Mouse (Mus musculus) gastrocnemius, adult 2 months (tissue): ENCODE data around the gene Pdgfa. TPM values are rescaled to one million over a fixed set of nuclear protein-coding genes. Genes with fewer than 3 reads are reported as not detected.

Experiments used
- DNase-seq: peaks from one replicate; pipeline ENCODE4 v3.0.0; 2022
- H3K27ac ChIP-seq: fragments of 200-600 bp; 2 replicates; pipeline ENCODE4 v1.8.1; 2022; ENCODE audit warnings: mild to moderate bottlenecking
- H3K4me3 ChIP-seq: fragments of 200-600 bp; 2 replicates; pipeline ENCODE4 v1.8.1; 2022; ENCODE audit warnings: mild to moderate bottlenecking, moderate library complexity
- CTCF ChIP-seq: fragments of 200-600 bp; IDR thresholded peaks from 2 replicates; pipeline ENCODE4 v1.8.1; 2022; ENCODE audit warnings: antibody characterized with exemption, mild to moderate bottlenecking, moderate library complexity
- intact Hi-C: fragments of 180-260 bp; cut with DNase I; formaldehyde crosslinking; loops from one replicate; pipeline ENCODE4 v1.15.1; 2025
- long read RNA-seq, 2 experiments: library from polyadenylated mRNA; stranded (forward); transcript quantifications; one replicate each; pipeline ENCODE4 v2.0.0; 2021
- total RNA-seq, 2 experiments: library from RNA; stranded (reverse); gene quantifications; 2 replicates each; pipeline ENCODE4 v1.2.3; 2021

Gene Pdgfa
- total RNA-seq: 10 to 100 TPM; 17.8 to 27.4 TPM
- long read RNA-seq, experiment 1, transcript Pdgfa-202 (6 exons, 2,060 nt): major isoform, 11 of 19 reads
- long read RNA-seq, experiment 1, transcript Pdgfa-204 (7 exons, 1,287 nt): minor isoform, 5 of 19 reads
- long read RNA-seq, experiment 1, partial matches to known transcripts: 0 of 19 reads
- long read RNA-seq, experiment 1, other reads (novel, unspliced or antisense): 2 of 19 reads
- long read RNA-seq, experiment 2, transcript Pdgfa-202 (6 exons, 2,060 nt): major isoform, 20 of 35 reads
- long read RNA-seq, experiment 2, transcript Pdgfa-204 (7 exons, 1,287 nt): minor isoform, 5 of 35 reads
- long read RNA-seq, experiment 2, partial matches to known transcripts: 4 of 35 reads
- long read RNA-seq, experiment 2, other reads (novel, unspliced or antisense): 6 of 35 reads

GRCm38 (mm10) chr5:138997171-138997788 is at the start of gene Pdgfa:
TSS of gene Pdgfa (minus strand) at chr5:138997370.
- Histone ChIP-seq H3K27ac (peak within 1 kb of the TSS; percentile 99), H3K4me3 (peak within 1 kb of the TSS; percentile 95)
- TF ChIP-seq CTCF: no peak
- intact Hi-C loops: loop anchor here (2.0 to 5.0 kb wide), 2 partner anchors 85 to 140 kb away; no protein-coding TSS in a partner anchor
- DNase-seq: peak; percentile 87

DNA sequence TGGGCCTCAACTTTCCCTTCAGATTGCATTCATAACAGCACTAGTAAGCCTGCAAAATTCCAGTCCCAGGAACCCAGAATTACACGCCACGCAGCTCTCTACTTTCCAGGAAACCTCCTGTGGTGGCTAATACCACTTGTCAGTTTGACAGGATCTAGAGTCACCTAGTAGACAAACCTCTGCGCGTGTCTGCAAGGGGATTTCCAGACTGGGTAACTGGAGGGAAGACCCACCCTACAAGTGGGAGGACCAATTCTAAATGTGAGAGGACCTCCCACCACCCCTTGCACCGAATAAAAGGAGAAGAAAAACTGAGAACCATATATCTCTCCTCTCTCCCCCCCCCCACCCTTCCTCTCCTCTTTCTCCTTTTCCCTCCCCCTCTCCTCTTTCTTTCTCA is 49.5 kb upstream of the Pdgfa start:
- DNase-seq: no peak
- Histone ChIP-seq H3K4me3 (no peak overlapping the region), H3K27ac (no peak overlapping the region)
- TF ChIP-seq CTCF: no peak
- intact Hi-C loops: no loop called here

GRCm38 (mm10) chr5:139043546-139043945 is 46.4 kb upstream of the Pdgfa start:
- intact Hi-C loops: no loop called here
- TF ChIP-seq CTCF: no peak
- no peak overlapping the region for H3K27ac ChIP-seq

GRCm38 (mm10) chr5:139042299-139042698 is 45.1 kb upstream of the Pdgfa start:
- intact Hi-C loops: no loop called here
- H3K4me3 ChIP-seq: no peak overlapping the region
- no peak for DNase-seq
- H3K27ac ChIP-seq: no peak overlapping the region
- no peak for TF ChIP-seq CTCF

More at GRCm38 (mm10) chr5:139043546-139043945, 46.4 kb upstream of the Pdgfa start:
- DNase-seq: no peak
- H3K4me3 ChIP-seq: no peak overlapping the region

GRCm38 (mm10) chr5:139035171-139035570 is 38.0 kb upstream of the Pdgfa start:
- Histone ChIP-seq H3K4me3 (no peak overlapping the region), H3K27ac (no peak overlapping the region)
- DNase-seq: no peak
- intact Hi-C loops: no loop called here
- TF ChIP-seq CTCF: no peak

DNA sequence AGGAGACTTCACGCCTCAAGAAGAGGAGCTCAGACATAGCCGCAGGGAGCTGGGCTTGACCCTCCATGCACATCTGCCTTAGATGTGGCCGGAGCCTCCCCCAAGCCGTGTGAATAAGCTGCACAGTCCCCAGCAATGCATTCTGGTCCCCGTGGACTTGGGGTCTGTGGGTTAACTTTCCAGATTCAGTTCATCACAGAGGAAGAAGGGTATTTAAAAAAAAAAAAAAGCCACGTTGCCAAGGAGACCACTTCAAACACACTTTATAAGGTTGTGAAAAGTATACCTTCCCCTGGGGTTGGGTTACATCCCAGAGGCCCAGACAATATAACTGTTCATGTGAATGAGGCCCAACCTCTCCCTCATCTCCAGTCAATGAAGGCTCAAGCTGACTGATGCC is 37.6 kb upstream of the Pdgfa start:
- no peak for TF ChIP-seq CTCF
- intact Hi-C loops: no loop called here
- Histone ChIP-seq H3K27ac (no peak overlapping the region), H3K4me3 (no peak overlapping the region)
- DNase-seq: no peak

- TF ChIP-seq CTCF: no peak
- DNase-seq: peak; percentile 79
- H3K4me3 ChIP-seq: peak overlapping the region; percentile 25; the same call in 1 of the 2 replicates
- H3K27ac ChIP-seq: peak overlapping the region; percentile 71
- intact Hi-C loops: no loop called here
Observed at GRCm38 (mm10) chr5:139033406-139034317, 36.5 kb upstream of the Pdgfa start.

- intact Hi-C loops: no loop called here
- no peak overlapping the region for H3K4me3 ChIP-seq
- H3K27ac ChIP-seq: no peak overlapping the region
- no peak for TF ChIP-seq CTCF
- no peak for DNase-seq
Observed at GRCm38 (mm10) chr5:139027603-139028002, 30.4 kb upstream of the Pdgfa start.

GRCm38 (mm10) chr5:139024351-139025105 is 27.4 kb upstream of the Pdgfa start:
- intact Hi-C loops: no loop called here
- DNase-seq: no peak
- H3K27ac ChIP-seq: no peak overlapping the region
- H3K4me3 ChIP-seq: no peak overlapping the region
- TF ChIP-seq CTCF: no peak

DNA sequence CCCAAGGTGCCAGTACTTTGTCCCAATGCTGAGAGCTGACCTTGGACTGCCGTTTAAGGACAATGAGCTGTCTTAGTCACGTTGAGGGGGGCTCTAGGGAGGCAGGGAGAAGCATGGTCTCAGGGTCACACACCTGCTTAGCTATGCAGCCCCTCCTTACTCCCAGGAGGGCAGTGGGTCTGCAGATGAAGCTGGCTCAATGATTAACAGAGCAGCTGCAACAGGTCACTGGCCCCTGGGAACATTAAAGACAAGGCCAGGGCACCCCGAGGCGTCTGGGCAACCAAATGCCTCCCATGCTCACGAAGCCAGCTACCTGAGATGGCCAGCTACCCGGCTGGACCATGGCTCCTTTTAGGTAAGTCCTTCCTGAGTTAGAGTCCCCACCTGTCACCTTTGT is 23.4 kb upstream of the Pdgfa start:
- Histone ChIP-seq H3K4me3 (no peak overlapping the region), H3K27ac (no peak overlapping the region)
- DNase-seq: no peak
- TF ChIP-seq CTCF: no peak
- intact Hi-C loops: no loop called here

GRCm38 (mm10) chr5:139017371-139018124 is 20.4 kb upstream of the Pdgfa start:
- DNase-seq: peak; percentile 79
- Histone ChIP-seq H3K4me3 (no peak overlapping the region), H3K27ac (peak overlapping the region; percentile 31; the same call in 1 of the 2 replicates)
- intact Hi-C loops: loop anchor here (10.0 kb wide), 1 partner anchor 157 kb away; no protein-coding TSS in a partner anchor
- TF ChIP-seq CTCF: no peak
